Mouse (Mus musculus) intestine, embryonic 14.5 days (tissue): ENCODE measurements around the gene Fam167b. TPM values are rescaled to one million over a fixed set of nuclear protein-coding genes. Genes with fewer than 3 reads are reported as not detected.

ENCODE experiments used
- ATAC-seq: fragments of 200-750 bp; cut with Nextera tagmentation; replicated peaks from 2 replicates; pipeline ENCODE4 v1.8.0; 2017; ENCODE audit warnings: low read depth, moderate number of reproducible peaks, moderate TSS enrichment, moderate library complexity; ENCODE audit not compliant: low FRiP score, low TSS enrichment
- DNase-seq: peaks from one replicate; pipeline ENCODE4 v3.0.0-alpha.2; 2018; ENCODE audit warnings: low spot score
- H3K27ac ChIP-seq: fragments of 300-500 bp; sonication (generic); 2 replicates; pipeline ENCODE4 v1.5.1; 2014; ENCODE audit warnings: low read depth, mild to moderate bottlenecking, control low read depth
- H3K27me3 ChIP-seq: fragments of 300-500 bp; sonication (generic); replicated peaks from 2 replicates; pipeline ENCODE4 v1.6.1; 2014; ENCODE audit warnings: low read length, control low read depth; ENCODE audit not compliant: control insufficient read depth, insufficient read depth
- H3K36me3 ChIP-seq: fragments of 300-500 bp; sonication (generic); 2 replicates; pipeline ENCODE4 v1.6.1; 2014; ENCODE audit warnings: low read length, control low read depth; ENCODE audit not compliant: control insufficient read depth, insufficient read depth
- H3K4me1 ChIP-seq: fragments of 300-500 bp; sonication (generic); replicated peaks from 2 replicates; pipeline ENCODE4 v1.6.1; 2014; ENCODE audit warnings: low read length, control low read depth, mixed read lengths; ENCODE audit not compliant: control insufficient read depth, insufficient read depth
- H3K4me2 ChIP-seq: fragments of 300-500 bp; sonication (generic); 2 replicates; pipeline ENCODE4 v1.6.1; 2014; ENCODE audit warnings: low read length
- H3K4me3 ChIP-seq: fragments of 300-500 bp; sonication (generic); 2 replicates; pipeline ENCODE4 v1.5.1; 2014; ENCODE audit warnings: low read depth, low read length, control low read depth, mixed read lengths
- H3K9ac ChIP-seq: fragments of 300-500 bp; sonication (generic); 2 replicates; pipeline ENCODE4 v1.6.1; 2014; ENCODE audit warnings: mild to moderate bottlenecking, low read length
- H3K9me3 ChIP-seq: fragments of 300-500 bp; sonication (generic); 2 replicates; pipeline ENCODE4 v1.6.1; 2016; ENCODE audit warnings: low read length, control low read depth; ENCODE audit not compliant: control insufficient read depth
- WGBS: fragments of 180-500 bp; shearing (Covaris S2); extraction: QIAGEN DNeasy Blood & Tissue Kit; methylation state at CpG from one replicate; pipeline ENCODE4 v1.1.7; 2014; 5-methylcytosine and 5-hydroxymethylcytosine counted together
- polyA plus RNA-seq: library from polyadenylated mRNA; unstranded; fragments of >200 nt; fragmentation: Nextera tagmentation; extraction: Ambion mirVana; gene quantifications from 2 replicates; pipeline ENCODE4 v1.2.1, GENCODE M21; 2014

Gene Fam167b
- polyA plus RNA-seq: 1.5 and 1.8 TPM in 2 replicates

- no peak for DNase-seq
- no peak within 1 kb of the TSS for H3K4me3 ChIP-seq
- H3K9me3 ChIP-seq: no peaks in the 10 kb centered on the region
- 78% methylated on average over 5 of the region's 5 CpGs for WGBS
- no peaks in the 10 kb centered on the region; the same call in 1 of the 2 replicates for H3K4me1 ChIP-seq
- no peak within 1 kb of the TSS for H3K27ac ChIP-seq
- H3K36me3 ChIP-seq: no peaks in the 10 kb centered on the region
- H3K9ac ChIP-seq: no peak within 1 kb of the TSS
- H3K4me2 ChIP-seq: no peak within 1 kb of the TSS
- H3K27me3 ChIP-seq: no peaks in the 10 kb centered on the region
- ATAC-seq: no peak
Observed at GRCm38 (mm10) chr4:129578466-129578865, at the start of gene Fam167b. Gene Fam167b (minus strand): TSS chr4:129578549.

GRCm38 (mm10) chr4:129626035-129626434 is 47.7 kb upstream of the Fam167b start:
- no peak for DNase-seq
- H3K36me3 ChIP-seq: peaks cover 46% of the 10 kb centered on the region

GRCm38 (mm10) chr4:129625496-129625895 is 47.1 kb upstream of the Fam167b start:
- H3K9ac ChIP-seq: peak overlapping the region; percentile 6; the same call in 1 of the 2 replicates
- H3K27ac ChIP-seq: peak overlapping the region; percentile 81; the same call in 1 of the 2 replicates
- H3K9me3 ChIP-seq: no peaks in the 10 kb centered on the region
- WGBS: 48% methylated on average over 4 of the region's 4 CpGs
- H3K4me3 ChIP-seq: no peak overlapping the region
- DNase-seq: no peak
- peaks cover 23% of the 10 kb centered on the region for H3K4me1 ChIP-seq
- no peak for ATAC-seq
- no peaks in the 10 kb centered on the region for H3K27me3 ChIP-seq
- peak overlapping the region; percentile 83 for H3K4me2 ChIP-seq
- peaks cover 40% of the 10 kb centered on the region for H3K36me3 ChIP-seq

More at GRCm38 (mm10) chr4:129626035-129626434, 47.7 kb upstream of the Fam167b start:
- no peak for ATAC-seq
- 78% methylated on average over 6 of the region's 6 CpGs for WGBS
- Histone ChIP-seq H3K9ac (no peak overlapping the region), H3K4me3 (no peak overlapping the region), H3K27ac (no peak overlapping the region), H3K9me3 (no peaks in the 10 kb centered on the region), H3K27me3 (no peaks in the 10 kb centered on the region), H3K4me1 (peaks cover 23% of the 10 kb centered on the region), H3K4me2 (no peak overlapping the region)

- peak; percentile 66 for DNase-seq
- H3K4me2 ChIP-seq: peak overlapping the region; percentile 83
- H3K36me3 ChIP-seq: peaks cover 35% of the 10 kb centered on the region
- H3K27me3 ChIP-seq: no peaks in the 10 kb centered on the region
- H3K4me1 ChIP-seq: peaks cover 23% of the 10 kb centered on the region
- no peaks in the 10 kb centered on the region for H3K9me3 ChIP-seq
- peak overlapping the region; percentile 36 for H3K9ac ChIP-seq
- WGBS: 4% methylated on average over 6 of the region's 6 CpGs
- peak overlapping the region; percentile 73 for H3K4me3 ChIP-seq
- no peak; the same call in 1 of the 2 replicates for ATAC-seq
- peak overlapping the region; percentile 81 for H3K27ac ChIP-seq
Observed at GRCm38 (mm10) chr4:129625029-129625370, 46.7 kb upstream of the Fam167b start.

GRCm38 (mm10) chr4:129624281-129625028 is 46.1 kb upstream of the Fam167b start:
- Histone ChIP-seq H3K27ac (peak overlapping the region; percentile 81), H3K4me2 (peak overlapping the region; percentile 83), H3K9me3 (no peaks in the 10 kb centered on the region), H3K27me3 (no peaks in the 10 kb centered on the region), H3K4me1 (peaks cover 23% of the 10 kb centered on the region), H3K36me3 (peaks cover 30% of the 10 kb centered on the region), H3K4me3 (peak overlapping the region; percentile 73), H3K9ac (peak overlapping the region; percentile 74)
- ATAC-seq: peak; percentile 87
- WGBS: 1% methylated on average over 18 of the region's 18 CpGs
- DNase-seq: peak; percentile 84

- ATAC-seq (peak; percentile 7; the same call in 1 of the 2 replicates), DNase-seq (peak; percentile 79)
- H3K4me1 ChIP-seq: peaks cover 23% of the 10 kb centered on the region
- no peaks in the 10 kb centered on the region for H3K9me3 ChIP-seq
- peak within 1 kb of the TSS; percentile 81 for H3K27ac ChIP-seq
- peak within 1 kb of the TSS; percentile 73 for H3K4me3 ChIP-seq
- no peaks in the 10 kb centered on the region for H3K27me3 ChIP-seq
- peak within 1 kb of the TSS; percentile 83 for H3K4me2 ChIP-seq
- H3K36me3 ChIP-seq: peaks cover 22% of the 10 kb centered on the region
- under 1% methylated on average over 10 of the region's 10 CpGs for WGBS
- peak within 1 kb of the TSS; percentile 74 for H3K9ac ChIP-seq
Observed at GRCm38 (mm10) chr4:129623681-129624091, 45.3 kb upstream of the Fam167b start, which contains the start of gene Ccdc28b. Gene Ccdc28b (minus strand): TSS chr4:129623947.

- Histone ChIP-seq H3K9ac (peak overlapping the region; percentile 74), H3K4me3 (peak overlapping the region; percentile 73), H3K36me3 (peaks cover 15% of the 10 kb centered on the region), H3K4me2 (peak overlapping the region; percentile 83), H3K27me3 (no peaks in the 10 kb centered on the region), H3K27ac (peak overlapping the region; percentile 81), H3K9me3 (no peaks in the 10 kb centered on the region), H3K4me1 (peaks cover 29% of the 10 kb centered on the region)
- no peak for ATAC-seq
- 17% methylated on average over 8 of the region's 8 CpGs for WGBS
- no peak for DNase-seq
Observed at GRCm38 (mm10) chr4:129622803-129623535, 44.6 kb upstream of the Fam167b start.

- Histone ChIP-seq H3K27ac (no peak overlapping the region), H3K9me3 (no peaks in the 10 kb centered on the region), H3K4me1 (peaks cover 29% of the 10 kb centered on the region), H3K4me2 (peak overlapping the region; percentile 83; the same call in 1 of the 2 replicates), H3K9ac (no peak overlapping the region), H3K27me3 (no peaks in the 10 kb centered on the region), H3K4me3 (no peak overlapping the region), H3K36me3 (peaks cover 10% of the 10 kb centered on the region)
- DNase-seq (no peak), ATAC-seq (no peak)
- 81% methylated on average over 11 of the region's 11 CpGs for WGBS
Observed at GRCm38 (mm10) chr4:129622120-129622802, 43.9 kb upstream of the Fam167b start.
